ENCODE assay signal across 24 mouse cellular contexts in genomic region chr5:46002011-46002410, GRCm38 (mm10).
DNase-seq lines count a peak whose midpoint lies in the region; ATAC-seq and TF ChIP-seq lines count a peak whose summit lies in the region.
"Had no signal": no experiment of that assay in that cellular context is flagged by ENCODE, and none has a peak within 500 bp of the region (broad histone marks: within the 10 kb centered on the region; RNA-seq: fewer than 3 reads in every experiment).

No protein-coding gene starts in this region.

- TF ChIP-seq CTCF in lung, postnatal 0 days (IDR thresholded peaks at IDR 0.05), result no peak

- H3K36me3 ChIP-seq in heart, embryonic 11.5 days (ENCODE audit: control insufficient read depth, insufficient read depth, low read length), result no peaks in the 10 kb centered on the region
- H3K36me3 ChIP-seq in lung, postnatal 0 days (ENCODE audit: insufficient read depth, low read length), result no peaks in the 10 kb centered on the region
- H3K36me3 ChIP-seq: embryonic facial prominence, embryonic 12.5 days; embryonic facial prominence, embryonic 15.5 days; forebrain, embryonic 12.5 days; G1E; heart, embryonic 10.5 days; hindbrain, embryonic 12.5 days; hindbrain, embryonic 15.5 days had no signal

- no peaks in the 10 kb centered on the region for H3K4me1 ChIP-seq in heart, embryonic 11.5 days (ENCODE audit: control insufficient read depth, insufficient read depth, low read length)
- no peaks in the 10 kb centered on the region for H3K4me1 ChIP-seq in lung, postnatal 0 days (ENCODE audit: insufficient read depth, low read depth, low read length)
- H3K4me1 ChIP-seq: embryonic facial prominence, embryonic 12.5 days; embryonic facial prominence, embryonic 15.5 days; forebrain, embryonic 12.5 days; heart, embryonic 10.5 days; hindbrain, embryonic 12.5 days; hindbrain, embryonic 15.5 days had no signal

- peak; percentile 44 to 62 for DNase-seq in cerebellum, postnatal 10 days
- no peak for DNase-seq in cerebellum, adult 9-10 months
- peak; percentile 79 for DNase-seq in heart, adult 11 months
- DNase-seq in lung, postnatal 0 days (ENCODE audit: low spot score), result peak; percentile 6
- no peak for DNase-seq in lung, postnatal 14 days
- no peak for DNase-seq in spleen, adult 18-20 months
- DNase-seq: adrenal gland, adult 2 months; adrenal gland, postnatal 36 days; B cell, adult 2 months; cerebellum, adult 2 months; gastrocnemius, postnatal 25 days; heart, adult 2 months had no signal

- H3K4me3 ChIP-seq in heart, embryonic 11.5 days (ENCODE audit: low read depth, low read length), result no peak overlapping the region
- no peak overlapping the region for H3K4me3 ChIP-seq in lung, postnatal 0 days (ENCODE audit: low read depth, low read length)
- H3K4me3 ChIP-seq: embryonic facial prominence, embryonic 12.5 days; embryonic facial prominence, embryonic 15.5 days; forebrain, embryonic 12.5 days; heart, adult 2 months; heart, embryonic 10.5 days; hindbrain, embryonic 12.5 days; hindbrain, embryonic 15.5 days had no signal

- H3K27ac ChIP-seq in heart, embryonic 11.5 days (ENCODE audit: low read depth, low read length), result no peak overlapping the region
- H3K27ac ChIP-seq in lung, postnatal 0 days (ENCODE audit: low read length), result no peak overlapping the region
- H3K27ac ChIP-seq: embryonic facial prominence, embryonic 12.5 days; embryonic facial prominence, embryonic 15.5 days; forebrain, embryonic 12.5 days; heart, adult 2 months; heart, embryonic 10.5 days; hindbrain, embryonic 12.5 days; hindbrain, embryonic 15.5 days had no signal

- TF ChIP-seq EP300 in lung, postnatal 0 days (IDR thresholded peaks at IDR 0.05), result no peak

- no peak overlapping the region for H3K4me2 ChIP-seq in heart, embryonic 11.5 days
- H3K4me2 ChIP-seq in lung, postnatal 0 days (replicated peaks; ENCODE audit: low read depth, low read length), result no peak overlapping the region
- H3K4me2 ChIP-seq: embryonic facial prominence, embryonic 12.5 days; embryonic facial prominence, embryonic 15.5 days; forebrain, embryonic 12.5 days; hindbrain, embryonic 12.5 days; hindbrain, embryonic 15.5 days had no signal

- WGBS in heart, embryonic 11.5 days (ENCODE audit: insufficient replicate concordance), result 80% methylated on average over 5 of the region's 5 CpGs
- WGBS in lung, postnatal 0 days, result 53% methylated on average over 5 of the region's 5 CpGs

- H3K9me3 ChIP-seq in heart, embryonic 11.5 days (replicated peaks; ENCODE audit: control insufficient read depth, low read length), result no peaks in the 10 kb centered on the region
- H3K9me3 ChIP-seq in lung, postnatal 0 days (ENCODE audit: low read length), result no peaks in the 10 kb centered on the region
- H3K9me3 ChIP-seq: embryonic facial prominence, embryonic 12.5 days; embryonic facial prominence, embryonic 15.5 days; forebrain, embryonic 12.5 days; G1E; heart, embryonic 10.5 days; hindbrain, embryonic 12.5 days; hindbrain, embryonic 15.5 days had no signal

- H3K9ac ChIP-seq in heart, embryonic 11.5 days (ENCODE audit: low read depth, low read length), result no peak overlapping the region
- H3K9ac ChIP-seq in lung, postnatal 0 days (replicated peaks; ENCODE audit: low read depth), result no peak overlapping the region
- H3K9ac ChIP-seq: embryonic facial prominence, embryonic 12.5 days; embryonic facial prominence, embryonic 15.5 days; forebrain, embryonic 12.5 days; hindbrain, embryonic 12.5 days; hindbrain, embryonic 15.5 days had no signal

- H3K27me3 ChIP-seq in heart, embryonic 11.5 days (ENCODE audit: control insufficient read depth, insufficient read depth, low read length), result no peaks in the 10 kb centered on the region
- no peaks in the 10 kb centered on the region for H3K27me3 ChIP-seq in lung, postnatal 0 days (replicated peaks; ENCODE audit: insufficient read depth, low read length)
- H3K27me3 ChIP-seq: CH12.LX; embryonic facial prominence, embryonic 12.5 days; embryonic facial prominence, embryonic 15.5 days; forebrain, embryonic 12.5 days; hindbrain, embryonic 12.5 days; hindbrain, embryonic 15.5 days had no signal

- ATAC-seq in heart, embryonic 11.5 days (replicated peaks; ENCODE audit: insufficient number of reproducible peaks, low FRiP score, low TSS enrichment), result no peak
- ATAC-seq in lung, postnatal 0 days, result no peak
- ATAC-seq: forebrain, embryonic 16.5 days; intestine, postnatal 0 days; Patski had no signal

Comparison
In these comparisons a context has a peak if more than half of its experiments do, and no peak if none do; other contexts are left out.
1. DNase-seq: peak in cerebellum, postnatal 10 days (2 of 2), heart, adult 11 months (single experiment) and lung, postnatal 0 days (single experiment); none in cerebellum, adult 9-10 months (single experiment), lung, postnatal 14 days (single experiment) and spleen, adult 18-20 months (0 of 2).